Mouse (Mus musculus) heart, embryonic 13.5 days (tissue): ENCODE data around the gene Fkbp4. TPM values are rescaled to one million over a fixed set of nuclear protein-coding genes. Genes with fewer than 3 reads are reported as not detected.

Experiments
- ATAC-seq: fragments of 200-750 bp; cut with Nextera tagmentation; 2 replicates; pipeline ENCODE4 v1.8.0; 2017; ENCODE audit warnings: moderate TSS enrichment; ENCODE audit not compliant: insufficient number of reproducible peaks, low FRiP score, low TSS enrichment; ENCODE audit errors: extremely low read depth
- H3K27ac ChIP-seq: fragments of 300-500 bp; sonication (generic); replicated peaks from 2 replicates; pipeline ENCODE4 v1.5.1; 2015; ENCODE audit warnings: moderate library complexity, mild to moderate bottlenecking, inconsistent platforms
- H3K27me3 ChIP-seq: fragments of 300-500 bp; sonication (generic); replicated peaks from 2 replicates; pipeline ENCODE4 v1.6.1; 2015; ENCODE audit warnings: mild to moderate bottlenecking, inconsistent platforms
- H3K36me3 ChIP-seq: fragments of 300-500 bp; sonication (generic); 2 replicates; pipeline ENCODE4 v1.6.1; 2015; ENCODE audit warnings: mild to moderate bottlenecking, inconsistent platforms
- H3K4me1 ChIP-seq: fragments of 300-500 bp; sonication (generic); 2 replicates; pipeline ENCODE4 v1.6.1; 2015; ENCODE audit warnings: inconsistent platforms
- H3K4me2 ChIP-seq: fragments of 300-500 bp; sonication (generic); 2 replicates; pipeline ENCODE4 v1.6.1; 2015; ENCODE audit warnings: inconsistent platforms, mild to moderate bottlenecking, moderate library complexity
- H3K4me3 ChIP-seq: fragments of 300-500 bp; sonication (generic); 2 replicates; pipeline ENCODE4 v1.5.1; 2015; ENCODE audit warnings: moderate library complexity, mild to moderate bottlenecking, inconsistent platforms
- H3K9ac ChIP-seq: fragments of 300-500 bp; sonication (generic); 2 replicates; pipeline ENCODE4 v1.6.1; 2015; ENCODE audit warnings: inconsistent platforms, mild to moderate bottlenecking, moderate library complexity
- H3K9me3 ChIP-seq: fragments of 300-500 bp; sonication (generic); 2 replicates; pipeline ENCODE4 v1.6.1; 2016; ENCODE audit warnings: inconsistent platforms
- WGBS: fragments of 180-500 bp; shearing (Covaris S2); methylation state at CpG from one replicate; pipeline ENCODE4 v1.1.7; 2015; ENCODE audit warnings: mixed read lengths; 5-methylcytosine and 5-hydroxymethylcytosine counted together
- polyA plus RNA-seq: library from polyadenylated mRNA; unstranded; fragments of >200 nt; fragmentation: Nextera tagmentation; extraction: Ambion mirVana; gene quantifications from 2 replicates; pipeline ENCODE4 v1.2.1, GENCODE M21; 2015

Gene Fkbp4
- polyA plus RNA-seq, 1 experiment from 2014 or later, result 257 TPM

- peaks cover 43% of the 10 kb centered on the region for H3K4me1 ChIP-seq
- H3K4me3 ChIP-seq, result peak overlapping the region; percentile 87
- WGBS, result 86% methylated on average over 8 of the region's 8 CpGs
- H3K27me3 ChIP-seq, result no peaks in the 10 kb centered on the region
- no peaks in the 10 kb centered on the region for H3K9me3 ChIP-seq
- peak overlapping the region; percentile 77 for H3K4me2 ChIP-seq
- no peak for ATAC-seq
- peak overlapping the region; percentile 96 for H3K9ac ChIP-seq
- H3K27ac ChIP-seq, result 0 out of 2 replicates have a peak overlapping the region, but pooled peaks have one; percentile 81
- H3K36me3 ChIP-seq, result peaks cover 51% of the 10 kb centered on the region
Measured at GRCm38 (mm10) chr6:128436356-128437005, 2.0 kb downstream of the Fkbp4 start.

GRCm38 (mm10) chr6:128435474-128435873 is 3.0 kb downstream of the Fkbp4 start:
- peak overlapping the region; percentile 81 for H3K27ac ChIP-seq
- H3K4me3 ChIP-seq, result no peak overlapping the region
- ATAC-seq, result no peak
- H3K36me3 ChIP-seq, result peaks cover 61% of the 10 kb centered on the region
- 21% methylated on average over 5 of the region's 5 CpGs for WGBS
- no peaks in the 10 kb centered on the region for H3K9me3 ChIP-seq
- H3K4me1 ChIP-seq, result peaks cover 43% of the 10 kb centered on the region
- no peaks in the 10 kb centered on the region for H3K27me3 ChIP-seq
- peak overlapping the region; percentile 57 for H3K9ac ChIP-seq
- peak overlapping the region; percentile 12; the same call in 1 of the 2 replicates for H3K4me2 ChIP-seq

DNA sequence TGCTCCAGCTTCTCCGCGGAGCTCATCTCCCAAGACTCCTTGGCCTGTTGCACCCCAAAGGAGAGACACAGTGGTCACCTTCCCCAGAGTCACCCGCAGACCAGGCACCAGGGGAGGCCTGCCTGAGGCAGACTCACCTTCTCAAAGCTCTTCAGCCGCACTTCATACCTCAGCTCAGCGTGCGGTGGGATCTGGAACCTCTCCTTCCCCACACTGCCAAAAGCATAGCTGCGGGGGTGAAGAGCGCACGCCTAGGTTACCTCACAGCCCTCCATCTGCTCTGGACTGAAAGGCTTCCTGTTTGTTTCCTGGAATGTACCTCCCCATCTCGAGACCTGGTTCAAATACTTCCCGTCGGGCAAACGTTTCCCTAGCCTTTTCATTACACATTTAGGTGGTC is 4.9 kb downstream of the Fkbp4 start:
- 90% methylated on average over 13 of the region's 13 CpGs for WGBS
- no peak overlapping the region for H3K4me2 ChIP-seq
- no peak overlapping the region for H3K4me3 ChIP-seq
- no peak overlapping the region for H3K27ac ChIP-seq
- H3K9me3 ChIP-seq, result no peaks in the 10 kb centered on the region
- H3K36me3 ChIP-seq, result peaks cover 81% of the 10 kb centered on the region
- ATAC-seq, result no peak
- no peaks in the 10 kb centered on the region for H3K27me3 ChIP-seq
- H3K4me1 ChIP-seq, result peaks cover 41% of the 10 kb centered on the region
- no peak overlapping the region for H3K9ac ChIP-seq

- H3K4me3 ChIP-seq, result no peak overlapping the region
- no peak overlapping the region for H3K27ac ChIP-seq
- WGBS, result 79% methylated on average over 13 of the region's 13 CpGs
- H3K27me3 ChIP-seq, result no peaks in the 10 kb centered on the region
- no peak overlapping the region for H3K9ac ChIP-seq
- H3K4me1 ChIP-seq, result peaks cover 41% of the 10 kb centered on the region
- H3K36me3 ChIP-seq, result peaks cover 92% of the 10 kb centered on the region
- no peak overlapping the region for H3K4me2 ChIP-seq
- no peaks in the 10 kb centered on the region for H3K9me3 ChIP-seq
- ATAC-seq, result no peak
Measured at GRCm38 (mm10) chr6:128432356-128432915, 6.0 kb downstream of the Fkbp4 start.

DNA sequence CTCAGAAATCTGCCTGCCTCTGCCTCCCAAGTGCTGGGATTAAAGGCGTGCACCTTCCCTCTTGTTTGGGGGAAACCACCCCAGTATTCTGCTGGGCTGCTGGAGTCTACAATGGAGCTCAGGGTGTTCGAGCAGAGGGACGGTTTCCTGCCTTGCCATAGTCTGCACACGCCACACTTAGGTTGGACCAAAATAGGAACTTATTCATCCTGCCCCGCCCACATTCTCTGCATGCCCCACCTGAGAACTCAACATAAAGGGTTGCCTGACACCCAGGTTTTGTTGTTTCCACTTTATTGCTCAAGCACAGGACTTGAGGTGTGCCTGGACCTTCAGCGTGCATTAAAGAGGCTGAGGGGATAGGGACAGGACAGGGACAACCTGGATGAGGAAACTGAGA is 8.7 kb downstream of the Fkbp4 start:
- H3K27ac ChIP-seq, result no peak overlapping the region
- no peak for ATAC-seq
- 75% methylated on average over 6 of the region's 6 CpGs for WGBS

DNA sequence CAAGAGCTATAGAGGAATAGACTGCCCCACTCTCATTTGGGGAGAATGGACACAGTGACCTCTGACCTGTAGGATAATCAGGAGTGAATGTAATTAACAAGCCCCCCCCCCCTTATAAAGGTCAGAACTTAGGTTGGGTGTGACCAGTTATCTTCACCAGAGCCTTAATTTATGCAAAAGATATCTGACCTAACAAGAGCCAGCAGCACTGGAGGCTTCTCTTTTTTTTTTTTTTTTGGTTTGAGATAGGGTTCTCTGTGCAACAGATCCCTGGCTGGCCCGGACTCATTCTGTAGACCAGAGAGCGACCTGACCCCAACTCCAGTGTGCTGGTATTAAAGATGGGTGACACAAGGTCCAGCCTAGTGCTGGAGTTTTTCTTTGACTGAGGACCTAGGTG is 9.2 kb downstream of the Fkbp4 start:
- H3K4me2 ChIP-seq, result no peak overlapping the region
- 90% methylated on average over 2 of the region's 2 CpGs for WGBS

More for the DNA sequence above, 8.7 kb downstream of the Fkbp4 start:
- Histone ChIP-seq H3K9ac (no peak overlapping the region), H3K4me1 (peaks cover 19% of the 10 kb centered on the region), H3K4me2 (no peak overlapping the region), H3K27me3 (no peaks in the 10 kb centered on the region), H3K4me3 (no peak overlapping the region), H3K9me3 (no peaks in the 10 kb centered on the region), H3K36me3 (peaks cover 74% of the 10 kb centered on the region)

DNA sequence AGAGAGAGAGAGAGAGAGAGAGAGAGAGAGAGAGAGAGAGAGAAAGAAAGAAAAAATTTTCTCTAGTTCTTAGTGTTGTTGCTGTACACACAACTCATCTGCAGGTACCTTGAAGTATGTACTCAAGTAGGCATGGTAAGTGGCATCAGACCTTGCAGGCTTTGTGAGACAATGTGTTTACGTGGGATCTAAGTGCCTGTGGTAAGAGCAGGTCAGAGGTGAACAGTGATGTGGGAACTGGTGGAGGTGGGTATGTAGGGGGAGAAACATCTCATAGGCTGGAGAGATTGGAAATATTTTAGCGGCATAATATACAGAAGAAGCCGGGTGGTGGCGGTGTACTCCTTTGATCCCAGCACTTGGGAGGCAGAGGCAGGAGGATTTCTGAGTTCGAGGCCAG is 10.9 kb downstream of the Fkbp4 start:
- H3K4me2 ChIP-seq, result no peak overlapping the region
- 85% methylated on average over 5 of the region's 5 CpGs for WGBS
- no peak for ATAC-seq

More for the DNA sequence above, 9.2 kb downstream of the Fkbp4 start:
- no peak overlapping the region for H3K9ac ChIP-seq
- no peaks in the 10 kb centered on the region for H3K27me3 ChIP-seq
- no peaks in the 10 kb centered on the region for H3K9me3 ChIP-seq
- no peak overlapping the region for H3K4me3 ChIP-seq
- H3K27ac ChIP-seq, result no peak overlapping the region
- H3K36me3 ChIP-seq, result peaks cover 69% of the 10 kb centered on the region
- peaks cover 14% of the 10 kb centered on the region for H3K4me1 ChIP-seq
- no peak for ATAC-seq

DNA sequence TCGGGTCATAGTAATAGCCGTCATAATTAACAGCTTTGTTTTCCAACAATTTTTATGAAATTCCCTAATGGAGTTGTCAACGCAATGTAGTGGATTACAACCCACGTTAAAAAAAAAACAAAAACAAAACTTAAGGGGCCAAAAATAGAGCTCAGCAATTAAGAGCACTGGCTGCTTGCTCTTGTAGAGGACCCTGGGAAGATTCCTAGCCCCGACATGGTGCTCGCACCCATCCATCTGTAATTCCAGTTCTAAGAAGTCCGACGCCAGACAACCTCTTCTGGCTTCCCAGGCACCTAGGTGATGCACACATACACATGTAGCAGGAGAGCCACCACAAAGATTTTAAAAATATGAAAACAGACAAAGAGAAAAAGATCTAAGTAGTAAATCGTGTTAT is 13.4 kb downstream of the Fkbp4 start:
- H3K9ac ChIP-seq, result peak overlapping the region; percentile 82
- no peaks in the 10 kb centered on the region for H3K27me3 ChIP-seq
- peaks cover 26% of the 10 kb centered on the region for H3K36me3 ChIP-seq
- peak overlapping the region; percentile 71 for H3K4me3 ChIP-seq
- WGBS, result 12% methylated on average over 9 of the region's 9 CpGs
- H3K27ac ChIP-seq, result peak overlapping the region; percentile 93
- H3K9me3 ChIP-seq, result no peaks in the 10 kb centered on the region
- H3K4me2 ChIP-seq, result peak overlapping the region; percentile 80
- H3K4me1 ChIP-seq, result peaks cover 21% of the 10 kb centered on the region
- no peak for ATAC-seq

More for the DNA sequence above, 10.9 kb downstream of the Fkbp4 start:
- Histone ChIP-seq H3K27me3 (no peaks in the 10 kb centered on the region), H3K36me3 (peaks cover 51% of the 10 kb centered on the region), H3K4me3 (no peak overlapping the region), H3K27ac (no peak overlapping the region), H3K4me1 (peaks cover 16% of the 10 kb centered on the region), H3K9ac (no peak overlapping the region), H3K9me3 (no peaks in the 10 kb centered on the region)

GRCm38 (mm10) chr6:128424269-128425019 is 14.0 kb downstream of the Fkbp4 start, which contains the start of gene Itfg2:
Itfg2 (minus strand) TSS chr6:128424931.
- Histone ChIP-seq H3K27ac (peak within 1 kb of the TSS; percentile 93), H3K9ac (peak within 1 kb of the TSS; percentile 82), H3K4me1 (peaks cover 18% of the 10 kb centered on the region), H3K36me3 (peaks cover 25% of the 10 kb centered on the region), H3K27me3 (no peaks in the 10 kb centered on the region), H3K9me3 (no peaks in the 10 kb centered on the region), H3K4me3 (peak within 1 kb of the TSS; percentile 71), H3K4me2 (peak within 1 kb of the TSS; percentile 80)
- WGBS, result under 1% methylated on average over 42 of the region's 42 CpGs
- peak; percentile 92 for ATAC-seq

GRCm38 (mm10) chr6:128423496-128424268 is 14.8 kb downstream of the Fkbp4 start:
- H3K27me3 ChIP-seq, result no peaks in the 10 kb centered on the region
- H3K4me3 ChIP-seq, result peak overlapping the region; percentile 71
- peak overlapping the region; percentile 82 for H3K9ac ChIP-seq
- 38% methylated on average over 16 of the region's 16 CpGs for WGBS
- H3K27ac ChIP-seq, result peak overlapping the region; percentile 93
- H3K4me2 ChIP-seq, result peak overlapping the region; percentile 80
- no peak for ATAC-seq
- no peaks in the 10 kb centered on the region for H3K9me3 ChIP-seq
- H3K36me3 ChIP-seq, result peaks cover 21% of the 10 kb centered on the region
- peaks cover 18% of the 10 kb centered on the region for H3K4me1 ChIP-seq

- ATAC-seq, result no peak
- H3K4me3 ChIP-seq, result no peak overlapping the region
- 81% methylated on average over 3 of the region's 3 CpGs for WGBS
Measured at GRCm38 (mm10) chr6:128421480-128421879, 17.0 kb downstream of the Fkbp4 start.

More at GRCm38 (mm10) chr6:128421480-128421879, 17.0 kb downstream of the Fkbp4 start:
- no peak overlapping the region for H3K4me2 ChIP-seq
- H3K4me1 ChIP-seq, result peaks cover 18% of the 10 kb centered on the region
- H3K27me3 ChIP-seq, result no peaks in the 10 kb centered on the region
- H3K27ac ChIP-seq, result peak overlapping the region; percentile 20
- no peak overlapping the region for H3K9ac ChIP-seq
- H3K9me3 ChIP-seq, result no peaks in the 10 kb centered on the region
- peaks cover 13% of the 10 kb centered on the region for H3K36me3 ChIP-seq
